Mouse (Mus musculus): ENCODE measurements around the gene Clec2d. TPM values are rescaled to one million over a fixed set of nuclear protein-coding genes. Genes with fewer than 3 reads are reported as not detected.
"Not testable (repeated sequence)": the region's sequence is repeated elsewhere in the genome, so short reads cannot be mapped to it uniquely, and the experiment has no call there.

Clec2d gene
- polyA plus RNA-seq, 1 experiment: 47.0 TPM

DNA sequence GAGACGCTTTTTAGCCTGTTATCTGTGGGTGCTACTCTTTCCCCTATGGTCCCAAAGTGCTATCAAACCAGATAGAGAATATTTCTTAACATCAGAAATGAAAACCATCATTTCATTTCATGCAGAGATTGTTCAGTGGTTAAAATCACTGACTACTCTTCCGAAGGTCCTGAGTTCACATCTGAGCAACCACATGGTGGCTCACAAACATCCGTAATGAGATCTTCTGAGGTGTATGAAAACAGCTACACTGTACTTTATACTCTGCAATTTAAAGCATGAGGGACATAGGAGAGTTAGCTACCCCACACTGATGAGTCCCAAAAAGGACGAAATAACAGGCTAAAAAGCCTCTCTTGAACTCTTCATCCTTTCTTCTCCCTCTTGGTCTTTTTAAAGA is 5.6 kb downstream of the Clec2d start:
- no peak for DNase-seq (ENCODE audit: low read depth in 1 of 2, low spot score in 2 of 2)
- WGBS: 61% methylated on average over 4 of the region's 4 CpGs
- Histone ChIP-seq H3K4me1 (ENCODE audit: control insufficient read depth, insufficient read depth, insufficient read length) (peaks cover 3% of the 10 kb centered on the region; the same call in 1 of the 2 replicates), H3K4me3 (ENCODE audit: extremely low read depth, insufficient read depth, insufficient read length) (no peak overlapping the region), H3K27me3 (ENCODE audit: control insufficient read depth, insufficient read depth, low read length) (no peaks in the 10 kb centered on the region), H3K27ac (ENCODE audit: insufficient read depth, low read length) (peak overlapping the region; percentile 95; the same call in 1 of the 2 replicates), H3K36me3 (ENCODE audit: control insufficient read depth, insufficient read depth, low read length) (peaks cover 38% of the 10 kb centered on the region)
- no peak for TF ChIP-seq CTCF (IDR thresholded peaks at IDR 0.05; ENCODE audit: extremely low read depth, insufficient read depth, insufficient read length, insufficient replicate concordance)

DNA sequence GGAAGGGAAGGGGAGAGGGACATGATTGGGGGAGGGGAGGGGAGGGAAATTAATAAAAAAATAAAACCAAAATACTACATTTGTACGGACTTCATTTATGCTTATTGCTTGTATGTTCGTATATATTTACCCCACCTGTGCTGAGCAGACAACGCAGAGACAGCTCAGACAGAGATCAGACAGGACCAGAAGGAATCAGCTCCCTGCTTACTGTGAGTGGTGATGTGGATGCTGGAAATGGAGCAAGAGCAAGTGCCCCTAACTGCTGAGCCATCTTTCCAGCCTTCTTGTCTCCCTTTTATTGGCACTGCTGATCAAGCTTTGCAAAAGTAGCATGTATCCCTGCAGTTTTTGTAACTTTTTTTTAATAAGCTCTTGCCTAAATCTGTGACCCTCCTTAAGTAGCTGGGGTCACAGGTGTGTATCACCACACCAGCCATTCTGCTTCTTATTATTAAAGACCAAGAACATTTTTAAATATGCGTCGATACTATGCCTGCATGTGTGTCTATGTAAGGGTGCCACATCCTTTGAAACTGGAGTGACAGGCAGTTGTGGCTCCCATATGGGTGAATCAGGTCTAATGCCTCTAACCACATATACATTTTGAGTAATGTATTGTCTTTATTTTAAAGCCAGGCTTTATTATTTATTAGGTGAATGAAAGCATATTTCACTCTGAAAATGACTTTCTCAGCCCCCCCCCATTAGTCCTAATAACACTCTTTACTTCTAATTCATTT is 6.2 kb downstream of the Clec2d start:
- Histone ChIP-seq H3K4me1 (ENCODE audit: control insufficient read depth, insufficient read depth, insufficient read length) (peaks cover 3% of the 10 kb centered on the region; the same call in 1 of the 2 replicates), H3K4me3 (ENCODE audit: extremely low read depth, insufficient read depth, insufficient read length) (no peak overlapping the region), H3K27ac (ENCODE audit: insufficient read depth, low read length) (peak overlapping the region; percentile 70), H3K27me3 (ENCODE audit: control insufficient read depth, insufficient read depth, low read length) (no peaks in the 10 kb centered on the region), H3K36me3 (ENCODE audit: control insufficient read depth, insufficient read depth, low read length) (peaks cover 38% of the 10 kb centered on the region)
- TF ChIP-seq POLR2A (IDR thresholded peaks at IDR 0.05; ENCODE audit: low read depth, low read length) (no peak), CTCF (IDR thresholded peaks at IDR 0.05; ENCODE audit: extremely low read depth, insufficient read depth, insufficient read length, insufficient replicate concordance) (no peak)
- no peak for DNase-seq (ENCODE audit: low read depth in 1 of 2, low spot score in 2 of 2)
- 73% methylated on average over 5 of the region's 5 CpGs for WGBS

DNA sequence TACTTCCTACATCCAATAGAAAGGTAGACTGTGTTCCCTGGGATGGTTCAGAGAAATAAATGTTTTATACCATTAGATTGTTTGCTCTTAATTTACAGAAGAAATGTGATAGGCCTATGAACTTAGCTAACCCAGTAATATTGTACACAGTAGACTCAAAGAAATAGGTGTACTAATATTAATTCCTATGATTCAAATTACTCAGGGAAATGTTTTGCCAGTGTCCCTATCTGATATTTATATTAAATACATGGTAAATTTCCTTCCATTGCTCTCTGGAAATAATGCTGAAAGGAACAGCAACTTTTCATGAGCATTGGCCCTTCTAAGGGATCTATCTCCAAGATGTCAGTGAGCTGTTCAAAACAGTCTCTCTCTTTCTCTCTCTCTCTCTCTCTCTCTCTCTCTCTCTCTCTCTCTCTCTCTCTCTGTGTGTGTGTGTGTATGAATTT is 6.8 kb downstream of the Clec2d start:
- no peak overlapping the region for H3K4me3 ChIP-seq (ENCODE audit: extremely low read depth, insufficient read depth, insufficient read length)
- TF ChIP-seq POLR2A (IDR thresholded peaks at IDR 0.05; ENCODE audit: low read depth, low read length) (no peak), CTCF (IDR thresholded peaks at IDR 0.05; ENCODE audit: extremely low read depth, insufficient read depth, insufficient read length, insufficient replicate concordance) (no peak)
- no peak for DNase-seq (ENCODE audit: low read depth in 1 of 2, low spot score in 2 of 2)

GRCm38 (mm10) chr6:129187816-129188215 is 7.4 kb downstream of the Clec2d start:
- DNase-seq (ENCODE audit: low read depth in 1 of 2, low spot score in 2 of 2); H3K4me1 ChIP-seq (ENCODE audit: control insufficient read depth, insufficient read depth, insufficient read length); H3K27ac ChIP-seq (ENCODE audit: insufficient read depth, low read length); H3K27me3 ChIP-seq (ENCODE audit: control insufficient read depth, insufficient read depth, low read length); H3K4me3 ChIP-seq (ENCODE audit: extremely low read depth, insufficient read depth, insufficient read length): not testable (repeated sequence)
- peaks cover 33% of the 10 kb centered on the region for H3K36me3 ChIP-seq (ENCODE audit: control insufficient read depth, insufficient read depth, low read length)
- WGBS: 90% methylated on average over 3 of the region's 3 CpGs

More for the DNA sequence above, 6.8 kb downstream of the Clec2d start:
- Histone ChIP-seq H3K27ac (ENCODE audit: insufficient read depth, low read length) (no peak overlapping the region), H3K27me3 (ENCODE audit: control insufficient read depth, insufficient read depth, low read length) (no peaks in the 10 kb centered on the region), H3K36me3 (ENCODE audit: control insufficient read depth, insufficient read depth, low read length) (peaks cover 38% of the 10 kb centered on the region), H3K4me1 (ENCODE audit: control insufficient read depth, insufficient read depth, insufficient read length) (peaks cover 3% of the 10 kb centered on the region; the same call in 1 of the 2 replicates)

DNA sequence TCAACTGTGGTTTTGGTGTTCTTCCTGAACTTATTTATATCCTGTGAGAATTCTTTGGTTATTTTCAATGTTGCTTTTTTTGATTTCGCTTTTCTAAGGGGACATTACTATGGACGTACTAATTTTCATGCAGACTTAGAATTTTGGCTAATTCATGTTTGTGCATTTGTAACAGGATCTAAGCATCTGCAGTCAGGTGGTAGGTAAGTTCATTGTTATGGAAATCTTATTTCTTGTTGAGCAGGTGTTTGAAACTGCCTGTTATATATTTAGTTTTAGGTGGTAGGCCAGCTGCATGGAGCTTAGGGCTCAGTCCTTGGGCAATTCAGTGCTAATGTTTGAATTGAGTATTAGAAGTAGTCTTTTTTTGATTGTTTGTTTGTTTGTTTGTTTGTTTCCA is 13.0 kb downstream of the Clec2d start:
- WGBS: 19% methylated on average over 2 of the region's 2 CpGs
- H3K27ac ChIP-seq (ENCODE audit: insufficient read depth, low read length): no peak overlapping the region; the same call in 1 of the 2 replicates

GRCm38 (mm10) chr6:129200066-129200465 is 19.7 kb downstream of the Clec2d start:
- not testable (repeated sequence) for H3K27ac ChIP-seq (ENCODE audit: insufficient read depth, low read length); H3K27me3 ChIP-seq (ENCODE audit: control insufficient read depth, insufficient read depth, low read length); H3K4me3 ChIP-seq (ENCODE audit: extremely low read depth, insufficient read depth, insufficient read length); H3K4me1 ChIP-seq (ENCODE audit: control insufficient read depth, insufficient read depth, insufficient read length); DNase-seq (ENCODE audit: low read depth in 1 of 2, low spot score in 2 of 2); H3K36me3 ChIP-seq (ENCODE audit: control insufficient read depth, insufficient read depth, low read length)

More for the DNA sequence above, 13.0 kb downstream of the Clec2d start:
- Histone ChIP-seq H3K36me3 (ENCODE audit: control insufficient read depth, insufficient read depth, low read length) (no peaks in the 10 kb centered on the region), H3K27me3 (ENCODE audit: control insufficient read depth, insufficient read depth, low read length) (no peaks in the 10 kb centered on the region), H3K4me1 (ENCODE audit: control insufficient read depth, insufficient read depth, insufficient read length) (peaks cover 6% of the 10 kb centered on the region; the same call in 1 of the 2 replicates), H3K4me3 (ENCODE audit: extremely low read depth, insufficient read depth, insufficient read length) (no peak overlapping the region)
- DNase-seq (ENCODE audit: low read depth in 1 of 2, low spot score in 2 of 2): no peak
- TF ChIP-seq CTCF (IDR thresholded peaks at IDR 0.05; ENCODE audit: extremely low read depth, insufficient read depth, insufficient read length, insufficient replicate concordance) (no peak), POLR2A (IDR thresholded peaks at IDR 0.05; ENCODE audit: low read depth, low read length) (no peak)

DNA sequence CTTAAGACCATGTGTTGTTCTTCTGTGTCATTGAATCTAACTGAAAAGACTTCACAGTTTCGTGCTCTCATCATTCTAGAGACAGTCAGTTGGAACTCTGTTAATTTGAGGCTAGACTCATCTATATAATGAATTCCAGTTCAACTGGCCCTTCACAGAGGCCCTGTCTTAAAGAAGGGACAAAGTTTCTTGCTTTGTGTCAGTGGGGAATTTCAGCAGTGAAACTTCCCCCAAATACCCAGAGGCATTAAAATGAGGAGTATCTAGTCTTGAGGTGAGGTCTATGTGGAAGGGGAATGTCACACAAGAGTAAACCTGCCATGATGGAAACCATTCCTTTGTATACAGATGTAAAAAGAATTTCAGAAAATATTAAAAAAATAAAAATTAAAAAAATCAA is 21.9 kb downstream of the Clec2d start:
- H3K36me3 ChIP-seq (ENCODE audit: control insufficient read depth, insufficient read depth, low read length): no peaks in the 10 kb centered on the region
- no peak overlapping the region for H3K4me3 ChIP-seq (ENCODE audit: extremely low read depth, insufficient read depth, insufficient read length)
- TF ChIP-seq POLR2A (IDR thresholded peaks at IDR 0.05; ENCODE audit: low read depth, low read length) (no peak), CTCF (IDR thresholded peaks at IDR 0.05; ENCODE audit: extremely low read depth, insufficient read depth, insufficient read length, insufficient replicate concordance) (no peak)
- H3K4me1 ChIP-seq (ENCODE audit: control insufficient read depth, insufficient read depth, insufficient read length): no peaks in the 10 kb centered on the region
- 92% methylated on average over 1 of the region's 1 CpGs for WGBS
- no peak for DNase-seq (ENCODE audit: low read depth in 1 of 2, low spot score in 2 of 2)
- H3K27me3 ChIP-seq (ENCODE audit: control insufficient read depth, insufficient read depth, low read length): no peaks in the 10 kb centered on the region
- no peak overlapping the region; the same call in 1 of the 2 replicates for H3K27ac ChIP-seq (ENCODE audit: insufficient read depth, low read length)
